In genomic region chr10:34479942-34480455, GRCm38 (mm10) we compare ENCODE assay signal across 18 mouse cellular contexts. TPM values are rescaled to one million over a fixed set of nuclear protein-coding genes. Genes with fewer than 3 reads are reported as not detected.
A peak's percentile ranks its signal among the peaks of the same experiment; 100 is the strongest.
DNase-seq lines count a peak whose midpoint lies in the region; ATAC-seq and TF ChIP-seq lines count a peak whose summit lies in the region.
"Had no signal": no experiment of that assay in that cellular context is flagged by ENCODE, and none has a peak within 500 bp of the region (broad histone marks: within the 10 kb centered on the region; RNA-seq: fewer than 3 reads in every experiment).

No protein-coding gene starts in this region.

- ATAC-seq in limb, embryonic 13.5 days (ENCODE audit: low FRiP score, low read depth): 0 out of 2 replicates have a peak, but pooled peaks have one; percentile 20
- ATAC-seq in kidney, postnatal 0 days (replicated peaks; ENCODE audit: low FRiP score, low read depth): no peak
- ATAC-seq: forebrain, embryonic 16.5 days; inflammation-experienced regulatory T-cells, adult 6 months had no signal

- no peaks in the 10 kb centered on the region for H3K27me3 ChIP-seq in heart, embryonic 10.5 days (ENCODE audit: insufficient read depth, poor library complexity, severe bottlenecking)
- H3K27me3 ChIP-seq in limb, embryonic 13.5 days: no peaks in the 10 kb centered on the region
- H3K27me3 ChIP-seq in limb, embryonic 10.5 days (ENCODE audit: low read depth, poor library complexity, severe bottlenecking): no peaks in the 10 kb centered on the region
- H3K27me3 ChIP-seq in kidney, postnatal 0 days (ENCODE audit: insufficient read depth, low read length): no peaks in the 10 kb centered on the region
- H3K27me3 ChIP-seq: limb, embryonic 15.5 days had no signal

- H3K9me3 ChIP-seq in heart, embryonic 10.5 days: no peaks in the 10 kb centered on the region
- H3K9me3 ChIP-seq in limb, embryonic 13.5 days: no peaks in the 10 kb centered on the region
- H3K9me3 ChIP-seq in limb, embryonic 10.5 days (replicated peaks): no peaks in the 10 kb centered on the region
- H3K9me3 ChIP-seq in kidney, postnatal 0 days (replicated peaks; ENCODE audit: low read length): no peaks in the 10 kb centered on the region
- H3K9me3 ChIP-seq: limb, embryonic 15.5 days had no signal

- H3K4me1 ChIP-seq in heart, embryonic 10.5 days: peaks cover 8% of the 10 kb centered on the region; the same call in 1 of the 2 replicates
- H3K4me1 ChIP-seq in limb, embryonic 13.5 days: peaks cover 13% of the 10 kb centered on the region; the same call in 1 of the 2 replicates
- H3K4me1 ChIP-seq in limb, embryonic 10.5 days: peaks cover 12% of the 10 kb centered on the region
- H3K4me1 ChIP-seq in kidney, postnatal 0 days (replicated peaks; ENCODE audit: insufficient read depth, low read length): no peaks in the 10 kb centered on the region

- no peak overlapping the region for H3K27ac ChIP-seq in heart, embryonic 10.5 days
- no peak overlapping the region for H3K27ac ChIP-seq in limb, embryonic 13.5 days
- no peak overlapping the region for H3K27ac ChIP-seq in limb, embryonic 10.5 days
- H3K27ac ChIP-seq in kidney, postnatal 0 days: 0 out of 2 replicates have a peak overlapping the region, but pooled peaks have one; percentile 47
- H3K27ac ChIP-seq: layer of hippocampus, adult 2 months; left cerebral cortex, adult 2 months; limb, embryonic 15.5 days had no signal

- no peak overlapping the region for H3K4me3 ChIP-seq in heart, embryonic 10.5 days
- no peak overlapping the region for H3K4me3 ChIP-seq in limb, embryonic 13.5 days
- no peak overlapping the region for H3K4me3 ChIP-seq in limb, embryonic 10.5 days
- H3K4me3 ChIP-seq in kidney, postnatal 0 days (replicated peaks; ENCODE audit: low read depth, low read length): no peak overlapping the region
- H3K4me3 ChIP-seq: layer of hippocampus, adult 2 months; left cerebral cortex, adult 2 months; limb, embryonic 15.5 days had no signal

- peak; percentile 91 for DNase-seq in heart, adult 11 months
- no peak for DNase-seq in heart, embryonic 10.5 days (ENCODE audit: low spot score)
- DNase-seq in limb, embryonic 10.5 days (ENCODE audit: low spot score): no peak
- DNase-seq in heart, adult 9 months (ENCODE audit: low spot score in 2 of 2): peak; percentile 13 to 21
- peak; percentile 87 for DNase-seq in kidney, postnatal 0 days (ENCODE audit: low spot score)
- no peak for DNase-seq in embryo, embryonic 10.5 days (ENCODE audit: low spot score)
- DNase-seq in right cerebral cortex, adult 18-20 months: no peak
- DNase-seq: adrenal gland, adult 8-10 months; B cell, adult 2 months; cerebellum, adult 18-20 months; lung, adult 2 months; thymus, adult 18-20 months had no signal

- no peak overlapping the region for H3K9ac ChIP-seq in limb, embryonic 13.5 days
- H3K9ac ChIP-seq in kidney, postnatal 0 days (ENCODE audit: low read depth, low read length): no peak overlapping the region
- H3K9ac ChIP-seq: limb, embryonic 15.5 days had no signal

- WGBS in heart, embryonic 10.5 days: 67% methylated on average over 4 of the region's 4 CpGs
- WGBS in limb, embryonic 13.5 days: 44% methylated on average over 4 of the region's 4 CpGs
- 55% methylated on average over 4 of the region's 4 CpGs for WGBS in limb, embryonic 10.5 days
- WGBS in kidney, postnatal 0 days: 42% methylated on average over 4 of the region's 4 CpGs

- H3K36me3 ChIP-seq in heart, embryonic 10.5 days: no peaks in the 10 kb centered on the region
- no peaks in the 10 kb centered on the region for H3K36me3 ChIP-seq in limb, embryonic 13.5 days
- H3K36me3 ChIP-seq in limb, embryonic 10.5 days: no peaks in the 10 kb centered on the region
- H3K36me3 ChIP-seq in kidney, postnatal 0 days (ENCODE audit: insufficient read depth, low read length): no peaks in the 10 kb centered on the region
- H3K36me3 ChIP-seq: limb, embryonic 15.5 days had no signal

- TF ChIP-seq CTCF in kidney, postnatal 0 days (IDR thresholded peaks at IDR 0.05; ENCODE audit: low read depth): no peak

- H3K4me2 ChIP-seq in limb, embryonic 13.5 days (replicated peaks): no peak overlapping the region
- H3K4me2 ChIP-seq in kidney, postnatal 0 days (ENCODE audit: low read length): no peak overlapping the region
- H3K4me2 ChIP-seq: limb, embryonic 15.5 days had no signal

RNA-seq across cellular contexts. Expression of gene Frk, which starts 3.2 kb away (rescaled TPM):
- polyA plus RNA-seq in heart, embryonic 10.5 days (2016; fragmentation: Nextera tagmentation; extraction: Ambion mirVana): 5.5 and 6.4 TPM in 2 replicates
- 9.0 and 10.6 TPM in 2 replicates for polyA plus RNA-seq in limb, embryonic 13.5 days (2015; fragmentation: Nextera tagmentation; extraction: Ambion mirVana)
- 3.0 and 3.4 TPM in 2 replicates for polyA plus RNA-seq in limb, embryonic 10.5 days (2016; fragmentation: Nextera tagmentation; extraction: Ambion mirVana)
- polyA plus RNA-seq in kidney, postnatal 0 days (2015; fragmentation: Nextera tagmentation; extraction: Ambion mirVana): 20.5 and 21.3 TPM in 2 replicates
- polyA plus RNA-seq: inflammation-experienced regulatory T-cells, adult 6 months had no signal

Comparison
In these comparisons a context has a peak if more than half of its experiments do, and no peak if none do; other contexts are left out.
1. DNase-seq: peak in heart, adult 11 months (single experiment), heart, adult 9 months (2 of 2) and kidney, postnatal 0 days (single experiment); none in heart, embryonic 10.5 days (single experiment), limb, embryonic 10.5 days (single experiment), embryo, embryonic 10.5 days (single experiment) and right cerebral cortex, adult 18-20 months (single experiment).